Mouse (Mus musculus) E14TG2a.4 (cell line): ENCODE results near the gene Nalcn.

Source experiments
- CTCF ChIP-seq: conservative IDR thresholded peaks from 2 replicates; pipeline ENCODE4 v1.5.1; 2014; ENCODE audit warnings: low read length
- NANOG ChIP-seq: IDR thresholded peaks from 2 replicates; pipeline ENCODE4 v1.6.1; 2014; ENCODE audit warnings: borderline replicate concordance, low read length, mixed read lengths
- POU5F1 ChIP-seq: IDR thresholded peaks from 2 replicates; pipeline ENCODE4 v1.6.1; 2014; ENCODE audit warnings: low read length, borderline replicate concordance

DNA sequence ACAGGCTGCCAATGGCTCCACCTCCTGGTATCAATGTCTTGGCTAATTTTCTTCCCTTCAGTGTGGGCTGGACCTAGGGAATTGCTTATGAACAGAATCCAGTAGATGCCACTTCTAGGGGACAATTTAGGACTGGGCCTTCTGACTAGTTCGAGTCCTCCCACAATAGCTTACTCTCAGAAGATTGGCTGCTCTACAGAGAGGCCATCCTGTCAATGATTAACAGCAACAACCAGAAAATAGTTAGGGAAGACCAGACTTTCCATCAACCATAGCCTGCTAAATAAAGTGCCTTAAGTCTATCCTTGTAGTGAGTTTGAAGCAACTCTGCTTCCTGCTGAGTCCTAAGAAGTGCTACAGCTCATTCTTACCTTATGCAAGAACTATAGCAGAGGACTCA lies 386.2 kb downstream of the Nalcn start:
- TF ChIP-seq POU5F1 (no peak), CTCF (no peak), NANOG (no peak)
